Mouse (Mus musculus) cerebellum, adult 18-20 months (tissue): Measurements from ENCODE around the gene Sorbs2.

Experiments
- DNase-seq, 2 experiments: peaks; one replicate each; pipeline ENCODE4 v3.0.0; 2021

Gene Sorbs2

GRCm38 (mm10) chr8:45627246-45628241 lies 120.0 kb downstream of the Sorbs2 start:
- DNase-seq, result peak; percentile 76 to 78

- peak in 1 of 2 experiments; percentile 29 for DNase-seq
Measured at GRCm38 (mm10) chr8:45628421-45629065, 121.0 kb downstream of the Sorbs2 start.

- DNase-seq, result peak in 1 of 2 experiments; percentile 27
Measured at GRCm38 (mm10) chr8:45629066-45629430, 121.5 kb downstream of the Sorbs2 start.

GRCm38 (mm10) chr8:45631023-45631422 lies 123.4 kb downstream of the Sorbs2 start:
- DNase-seq, result no peak

- DNase-seq, result no peak
Measured at GRCm38 (mm10) chr8:45635155-45635554, 127.6 kb downstream of the Sorbs2 start.

GRCm38 (mm10) chr8:45637745-45638144 lies 130.2 kb downstream of the Sorbs2 start:
- no peak for DNase-seq

GRCm38 (mm10) chr8:45639444-45639843 lies 131.9 kb downstream of the Sorbs2 start:
- no peak for DNase-seq

- DNase-seq, result no peak
Measured at GRCm38 (mm10) chr8:45644651-45645050, 137.1 kb downstream of the Sorbs2 start.

- DNase-seq, result no peak
Measured at GRCm38 (mm10) chr8:45649063-45649462, 141.5 kb downstream of the Sorbs2 start.

- no peak for DNase-seq
Measured at GRCm38 (mm10) chr8:45649966-45650365, 142.4 kb downstream of the Sorbs2 start.

- DNase-seq, result no peak
Measured at GRCm38 (mm10) chr8:45658021-45658420, 150.4 kb downstream of the Sorbs2 start.

- DNase-seq, result no peak
Measured at GRCm38 (mm10) chr8:45658458-45659325, 151.1 kb downstream of the Sorbs2 start.

- DNase-seq, result no peak
Measured at GRCm38 (mm10) chr8:45659473-45659872, 151.9 kb downstream of the Sorbs2 start.

- no peak for DNase-seq
Measured at GRCm38 (mm10) chr8:45660570-45660969, 153.0 kb downstream of the Sorbs2 start.

GRCm38 (mm10) chr8:45661605-45662004 lies 154.0 kb downstream of the Sorbs2 start:
- DNase-seq, result no peak

- DNase-seq, result no peak
Measured at GRCm38 (mm10) chr8:45666221-45666620, 158.6 kb downstream of the Sorbs2 start.

GRCm38 (mm10) chr8:45673149-45673548 lies 165.6 kb downstream of the Sorbs2 start:
- no peak for DNase-seq

- no peak for DNase-seq
Measured at GRCm38 (mm10) chr8:45675821-45676279, 168.3 kb downstream of the Sorbs2 start.

GRCm38 (mm10) chr8:45677114-45677853 lies 169.7 kb downstream of the Sorbs2 start:
- no peak for DNase-seq

- DNase-seq, result no peak
Measured at GRCm38 (mm10) chr8:45677854-45678241, 170.3 kb downstream of the Sorbs2 start.

- no peak for DNase-seq
Measured at GRCm38 (mm10) chr8:45681171-45681570, 173.6 kb downstream of the Sorbs2 start.

GRCm38 (mm10) chr8:45682845-45683383 lies 175.3 kb downstream of the Sorbs2 start:
- DNase-seq, result no peak
